Mouse (Mus musculus) frontal cortex, postnatal 25 days (tissue): ENCODE data around the gene Rtf1.
"Not testable (repeated sequence)": the region's sequence is repeated elsewhere in the genome, so short reads cannot be mapped to it uniquely, and the experiment has no call there.

Experiments
- DNase-seq, 2 experiments: peaks; one replicate each; pipeline ENCODE4 v3.0.0; 2022; ENCODE audit warnings: low spot score in 2 of 2

Gene Rtf1

DNA sequence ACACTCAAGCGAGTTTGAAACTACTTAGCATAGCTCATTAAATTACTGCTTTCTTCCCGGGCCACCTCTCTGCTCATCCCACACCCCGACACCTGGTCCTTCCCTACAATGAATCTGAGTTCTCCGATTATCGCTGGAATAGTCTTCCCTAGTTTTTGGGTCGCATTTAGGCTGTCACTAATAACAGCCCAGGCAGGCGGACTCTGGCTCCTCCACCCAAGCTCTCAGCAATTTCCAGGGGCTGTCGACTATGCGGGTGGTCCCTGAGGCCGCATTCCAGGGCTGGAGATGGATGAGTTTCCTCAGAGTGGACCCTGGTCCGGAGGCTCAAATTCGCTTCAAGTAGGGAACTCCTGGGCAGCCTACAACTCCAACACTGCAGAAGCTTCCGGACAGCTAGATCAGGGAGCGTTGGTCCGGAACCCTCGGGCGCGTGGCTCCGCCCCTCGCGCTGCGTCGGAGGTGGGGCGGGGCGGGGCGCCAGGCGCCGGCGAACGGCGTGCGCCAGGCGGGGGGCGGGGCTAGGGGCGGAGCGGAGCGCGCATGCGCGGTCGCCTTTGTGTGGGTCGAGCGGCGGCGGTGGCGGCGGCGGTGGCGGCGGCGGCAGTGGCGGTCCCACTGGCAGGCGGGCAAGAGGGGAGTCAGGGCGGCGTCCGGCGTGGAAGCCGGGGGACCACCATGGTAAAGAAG, at the start of gene Rtf1:
Gene Rtf1 (plus strand): TSS at position 544 of the 690 bp plus-strand sequence.
- DNase-seq: peak; percentile 87 to 88

- DNase-seq: no peak
Observed at GRCm38 (mm10) chr2:119636781-119637180, 38.1 kb upstream of the Rtf1 start.

GRCm38 (mm10) chr2:119641214-119641912, 33.5 kb upstream of the Rtf1 start:
- DNase-seq: no peak

DNA sequence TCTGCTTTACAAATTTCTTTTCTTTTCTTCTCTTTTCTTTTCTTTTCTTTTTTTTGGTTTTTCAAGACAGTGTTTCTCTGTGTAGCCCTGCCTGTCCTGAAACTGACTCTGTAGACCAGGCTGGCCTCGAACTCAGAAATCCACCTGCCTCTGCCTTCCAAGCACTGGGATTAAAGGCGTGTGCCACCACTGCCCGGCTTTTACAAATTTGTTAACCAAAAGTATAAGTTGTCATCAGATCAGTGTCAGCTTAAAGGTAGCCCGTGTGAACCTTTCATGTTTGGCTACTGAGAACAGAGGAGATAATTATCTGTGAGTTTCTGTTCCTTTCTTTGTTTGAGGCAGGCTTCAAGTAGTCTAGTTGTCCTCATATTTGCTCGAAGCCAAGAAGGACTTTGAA, 30.6 kb upstream of the Rtf1 start:
- no peak for DNase-seq

GRCm38 (mm10) chr2:119662220-119663182, 12.4 kb upstream of the Rtf1 start, which contains the start of gene Ndufaf1:
TSS of gene Ndufaf1 (minus strand) at chr2:119662827.
- peak; percentile 74 to 82 for DNase-seq

DNA sequence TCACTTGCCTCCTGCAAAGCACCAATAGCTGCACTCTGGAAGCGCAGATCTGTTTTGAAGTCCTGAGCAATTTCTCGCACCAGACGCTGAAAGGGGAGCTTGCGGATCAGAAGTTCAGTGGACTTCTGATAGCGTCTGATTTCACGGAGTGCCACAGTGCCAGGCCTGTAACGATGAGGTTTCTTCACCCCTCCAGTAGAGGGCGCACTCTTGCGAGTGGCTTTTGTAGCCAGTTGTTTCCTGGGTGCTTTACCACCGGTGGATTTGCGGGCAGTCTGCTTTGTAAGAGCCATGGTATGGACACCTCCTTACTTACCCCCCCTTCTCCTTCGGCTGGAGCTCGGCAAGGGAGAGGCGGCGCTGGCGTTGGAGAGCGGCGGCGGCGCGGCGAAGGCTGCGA, 9.1 kb upstream of the Rtf1 start:
- not testable (repeated sequence) for DNase-seq

DNA sequence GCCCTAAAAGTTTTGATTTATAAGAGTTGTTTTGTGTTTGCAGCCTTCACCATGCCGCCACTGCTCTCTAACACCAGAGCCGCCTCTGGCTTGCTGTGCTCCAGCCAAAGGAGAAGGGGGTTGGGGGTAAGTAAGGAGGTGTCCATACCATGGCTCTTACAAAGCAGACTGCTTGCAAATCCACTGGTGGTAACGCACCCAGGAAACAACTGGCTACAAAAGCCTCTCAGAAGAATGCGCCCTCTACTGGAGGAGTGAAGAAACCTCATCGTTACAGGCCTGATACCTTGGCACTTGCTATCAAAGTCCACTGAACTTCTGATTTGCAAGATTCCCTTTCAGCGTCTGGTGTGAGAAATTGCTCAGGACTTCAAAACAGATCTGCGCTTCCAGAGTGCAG, 5.9 kb upstream of the Rtf1 start:
- DNase-seq: no peak

DNA sequence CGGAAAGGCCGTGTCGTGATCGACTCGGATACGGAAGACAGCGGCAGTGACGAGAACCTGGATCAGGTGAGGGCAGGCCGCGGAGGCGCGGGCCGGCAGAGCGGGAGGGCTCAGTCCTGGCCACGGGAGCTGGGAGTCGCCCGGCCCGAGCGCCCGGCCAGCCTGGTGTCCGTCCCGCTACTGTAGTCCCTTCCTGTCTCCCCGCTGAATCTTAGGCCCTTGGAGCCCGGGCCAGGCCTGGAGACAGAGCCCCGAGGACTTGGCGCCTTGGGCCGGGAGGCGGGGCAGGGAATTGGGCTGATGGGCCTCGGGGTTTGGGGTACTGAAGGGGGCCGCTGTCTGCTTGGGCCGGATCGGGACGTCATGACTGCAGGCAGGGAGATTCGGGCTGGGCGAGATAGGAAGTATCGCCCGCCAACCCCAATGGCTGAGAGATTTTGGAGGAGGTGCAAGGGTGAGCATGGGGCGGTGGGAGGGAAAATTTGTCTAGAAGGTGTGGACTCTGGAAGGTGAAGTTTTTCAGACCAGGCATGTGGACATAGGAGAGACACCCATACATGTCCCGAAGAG, 432 bp downstream of the Rtf1 start:
- no peak for DNase-seq

- no peak for DNase-seq
Observed at GRCm38 (mm10) chr2:119675831-119676230, 963 bp downstream of the Rtf1 start.

- DNase-seq: no peak
Observed at GRCm38 (mm10) chr2:119683706-119684105, 8.8 kb downstream of the Rtf1 start.

DNA sequence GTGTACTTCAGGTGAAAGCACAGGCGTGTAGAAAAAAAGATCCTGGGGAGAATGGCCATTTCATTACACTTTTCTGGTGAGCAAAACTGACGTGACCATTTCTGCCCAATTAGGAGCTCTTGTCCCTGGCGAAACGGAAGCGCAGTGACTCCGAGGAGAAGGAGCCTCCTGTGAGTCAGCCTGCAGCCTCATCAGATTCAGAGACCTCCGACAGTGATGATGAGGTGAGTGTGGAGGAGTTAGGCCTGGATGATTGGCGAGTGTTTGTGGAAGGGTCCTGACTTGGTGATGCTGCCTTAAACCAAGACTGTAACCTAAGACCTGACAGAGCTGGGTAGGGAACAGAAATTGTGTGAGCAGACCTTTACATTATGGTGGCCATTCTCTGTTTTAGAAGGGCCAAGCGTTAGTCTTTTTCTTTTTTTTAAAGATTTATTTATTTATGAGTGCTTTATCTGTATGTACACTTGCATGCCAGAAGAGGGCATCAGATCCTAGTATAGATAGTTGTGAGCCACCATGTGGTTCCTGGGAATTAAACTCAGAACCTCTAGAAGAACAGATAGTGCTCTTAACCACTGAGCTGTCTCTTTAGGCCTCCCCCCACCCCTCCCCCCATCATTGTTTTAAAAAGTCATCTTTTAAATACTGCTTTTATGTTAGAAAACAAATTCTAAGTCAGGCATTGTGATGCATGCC, 17.3 kb downstream of the Rtf1 start:
- no peak for DNase-seq

DNA sequence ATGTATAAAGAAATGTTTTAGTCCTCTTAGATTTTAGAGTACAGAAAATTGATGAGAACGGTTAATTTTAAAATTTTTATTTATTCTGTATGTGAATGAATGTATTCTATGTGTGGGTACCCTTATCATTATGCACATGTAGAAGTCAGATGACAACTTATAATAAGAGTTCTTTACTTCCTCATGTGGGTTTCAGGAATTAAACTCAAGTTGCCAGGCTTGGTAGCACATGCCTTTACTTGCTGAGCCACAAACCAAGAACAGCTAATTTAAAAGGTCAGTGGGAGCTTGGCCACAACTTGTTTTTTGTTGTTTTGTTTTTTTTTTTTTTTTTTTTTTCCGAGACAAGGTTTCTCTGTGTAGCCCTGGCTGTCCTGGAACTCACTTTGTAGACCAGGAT, 20.0 kb downstream of the Rtf1 start:
- no peak for DNase-seq

- DNase-seq: no peak
Observed at GRCm38 (mm10) chr2:119696111-119696510, 21.2 kb downstream of the Rtf1 start.

GRCm38 (mm10) chr2:119698472-119698871, 23.6 kb downstream of the Rtf1 start:
- no peak for DNase-seq

DNA sequence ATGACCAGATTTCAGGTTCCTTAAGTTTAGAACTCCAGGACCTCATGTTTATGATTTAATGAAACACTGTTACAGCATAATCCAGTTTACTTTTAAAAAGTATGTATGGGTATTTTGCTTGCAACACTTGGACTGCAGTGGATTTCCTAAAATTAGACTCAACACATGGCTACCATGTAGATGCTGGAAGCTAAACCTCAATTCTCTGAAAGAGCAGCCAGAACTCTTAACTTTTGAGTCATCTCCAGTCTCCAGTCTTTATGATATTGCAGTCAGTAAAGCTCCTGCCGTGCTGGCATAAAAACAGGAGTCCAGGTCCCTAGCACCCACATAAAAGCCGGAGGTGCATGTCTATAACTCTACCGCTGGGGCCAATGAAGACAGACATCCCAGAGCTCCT, 25.1 kb downstream of the Rtf1 start:
- DNase-seq: no peak

DNA sequence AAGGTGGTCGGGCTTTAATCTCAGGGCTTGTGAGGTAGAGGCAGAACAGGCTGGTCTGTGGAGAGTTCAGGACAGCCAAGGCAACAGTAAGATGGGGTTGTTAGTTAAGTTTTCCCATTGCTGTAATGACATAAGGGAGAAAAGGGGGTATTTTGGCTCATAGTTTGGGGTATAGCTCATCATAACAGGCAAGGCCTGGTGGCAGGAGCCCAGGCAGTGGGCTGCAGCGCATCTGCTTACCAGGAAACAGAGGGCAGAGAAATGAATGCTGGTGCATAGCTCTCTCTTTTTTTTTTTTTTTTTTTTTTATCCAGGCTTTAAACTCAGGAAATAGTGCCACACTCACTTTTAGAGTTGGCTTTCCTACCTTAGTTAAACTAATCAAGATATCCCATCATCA, 28.3 kb downstream of the Rtf1 start:
- no peak for DNase-seq

GRCm38 (mm10) chr2:119707676-119708075, 32.8 kb downstream of the Rtf1 start:
- DNase-seq: no peak

- no peak for DNase-seq
Observed at GRCm38 (mm10) chr2:119710011-119710410, 35.1 kb downstream of the Rtf1 start.

GRCm38 (mm10) chr2:119715868-119716267, 41.0 kb downstream of the Rtf1 start:
- DNase-seq: not testable (repeated sequence)

DNA sequence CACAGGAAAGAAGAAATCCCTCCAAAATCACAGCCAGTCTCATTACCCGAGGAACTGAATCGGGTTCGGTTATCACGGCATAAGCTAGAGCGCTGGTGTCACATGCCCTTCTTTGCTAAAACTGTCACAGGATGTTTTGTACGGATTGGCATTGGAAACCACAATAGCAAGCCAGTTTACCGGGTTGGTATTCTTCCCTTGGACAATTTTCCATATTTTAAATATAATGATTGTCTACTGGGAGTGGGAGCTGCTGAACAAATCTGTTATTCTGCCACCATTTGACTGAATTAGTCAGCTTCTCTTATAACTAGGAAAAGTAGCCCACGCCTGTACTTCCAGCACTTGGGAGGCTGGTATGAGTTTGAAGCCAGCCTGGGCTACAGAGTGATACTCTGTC, 46.2 kb downstream of the Rtf1 start:
- DNase-seq: no peak

DNA sequence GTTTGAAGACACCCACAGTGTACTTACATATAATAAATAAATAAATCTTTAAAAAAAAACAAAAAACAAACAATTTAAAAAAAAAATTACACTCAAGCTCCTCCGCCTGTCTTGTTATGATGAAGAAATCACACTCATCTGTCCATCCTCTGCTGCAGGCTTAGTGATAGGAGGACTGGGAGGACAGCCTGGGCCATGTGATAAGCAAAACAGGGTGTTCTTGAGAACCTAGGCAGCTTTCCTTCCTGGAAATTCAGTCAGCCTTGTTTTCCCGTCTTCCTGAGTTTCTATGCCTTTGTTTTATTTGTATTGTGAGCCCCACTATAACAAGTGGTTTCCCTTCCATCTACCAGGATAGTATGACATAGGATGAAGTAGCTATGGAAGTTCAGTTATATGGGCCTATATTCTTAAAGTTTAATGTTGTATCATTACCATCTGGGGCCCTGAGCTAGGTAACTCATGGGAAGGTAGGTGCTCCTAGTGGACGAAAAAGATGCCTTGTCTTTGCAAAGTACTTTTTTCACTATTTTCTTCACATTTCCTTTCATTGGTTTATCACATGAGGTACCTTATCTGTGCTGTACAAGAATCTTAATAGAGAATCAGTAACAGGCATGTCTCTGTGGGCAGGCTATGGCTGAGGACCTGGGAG, 53.0 kb downstream of the Rtf1 start:
- no peak for DNase-seq
